Comparison of ENCODE assay signal across 11 mouse cellular contexts in genomic region chr2:79429108-79429507, GRCm38 (mm10). TPM values are rescaled to one million over a fixed set of nuclear protein-coding genes. Genes with fewer than 3 reads are reported as not detected.
A peak's percentile ranks its signal among the peaks of the same experiment; 100 is the strongest.
DNase-seq lines count a peak whose midpoint lies in the region; ATAC-seq and TF ChIP-seq lines count a peak whose summit lies in the region.
"Had no signal": no experiment of that assay in that cellular context is flagged by ENCODE, and none has a peak within 500 bp of the region (broad histone marks: within the 10 kb centered on the region; RNA-seq: fewer than 3 reads in every experiment).

No protein-coding gene starts in this region.

- peak overlapping the region; percentile 54; the same call in 1 of the 2 replicates for H3K9ac ChIP-seq in hindbrain, embryonic 11.5 days (ENCODE audit: low read depth, low read length)

- H3K79me2 ChIP-seq in macrophage (ENCODE audit: inconsistent target) = no peaks in the 10 kb centered on the region

- H3K9me3 ChIP-seq in erythroblast, embryonic 14.5 days (ENCODE audit: control insufficient read depth, low read length) = no peaks in the 10 kb centered on the region
- H3K9me3 ChIP-seq in E14TG2a.4 (ENCODE audit: low read length) = no peaks in the 10 kb centered on the region
- no peaks in the 10 kb centered on the region for H3K9me3 ChIP-seq in hindbrain, embryonic 11.5 days (ENCODE audit: control insufficient read depth, low read length)

- 12% methylated on average over 7 of the region's 7 CpGs for WGBS in hindbrain, embryonic 11.5 days
- WGBS in macrophage (ENCODE audit: missing documents) = 29% methylated on average over 5 of the region's 7 CpGs

- no peak overlapping the region for H3K27ac ChIP-seq in hindbrain, embryonic 11.5 days (ENCODE audit: low read depth, low read length)
- H3K27ac ChIP-seq in macrophage = no peak overlapping the region

- no peak for ATAC-seq in erythroblast, adult 5-6 weeks (replicated peaks; ENCODE audit: low FRiP score, poor library complexity, severe bottlenecking)
- ATAC-seq in hindbrain, embryonic 11.5 days (ENCODE audit: low FRiP score) = peak; percentile 44; the same call in 1 of the 2 replicates
- ATAC-seq: activated CD4-positive, CD25-positive, alpha-beta regulatory T cell, adult 4 months had no signal

- DNase-seq in hindbrain, embryonic 11.5 days (ENCODE audit: low spot score) = no peak
- no peak for DNase-seq in frontal cortex, postnatal 10 days (ENCODE audit: low spot score in 2 of 2)
- no peak for DNase-seq in testis, postnatal 10 days (ENCODE audit: low spot score)
- no peak for DNase-seq in left cerebral cortex, postnatal 14 days (ENCODE audit: low spot score in 2 of 2)

- H3K4me1 ChIP-seq in erythroblast, embryonic 14.5 days (ENCODE audit: control insufficient read depth) = no peaks in the 10 kb centered on the region; the same call in 1 of the 2 replicates
- peaks cover 32% of the 10 kb centered on the region for H3K4me1 ChIP-seq in E14TG2a.4 (replicated peaks; ENCODE audit: low read depth, low read length)
- H3K4me1 ChIP-seq in hindbrain, embryonic 11.5 days (replicated peaks; ENCODE audit: control insufficient read depth, insufficient read depth, low read length) = 0 out of 2 replicates have a peak, but pooled peaks cover 2% of the 10 kb centered on the region

- peaks cover 25% of the 10 kb centered on the region for H3K27me3 ChIP-seq in erythroblast, embryonic 14.5 days (ENCODE audit: control insufficient read depth)
- H3K27me3 ChIP-seq in E14TG2a.4 (ENCODE audit: insufficient read depth, low read length) = no peaks in the 10 kb centered on the region
- 0 out of 2 replicates have a peak, but pooled peaks cover 3% of the 10 kb centered on the region for H3K27me3 ChIP-seq in hindbrain, embryonic 11.5 days (ENCODE audit: control insufficient read depth, insufficient read depth, low read length)

- H3K36me3 ChIP-seq in erythroblast, embryonic 14.5 days (ENCODE audit: control insufficient read depth) = no peaks in the 10 kb centered on the region
- H3K36me3 ChIP-seq in E14TG2a.4 (ENCODE audit: insufficient read depth, low read length) = no peaks in the 10 kb centered on the region
- H3K36me3 ChIP-seq in hindbrain, embryonic 11.5 days (ENCODE audit: control insufficient read depth, insufficient read depth, low read length) = no peaks in the 10 kb centered on the region
- no peaks in the 10 kb centered on the region for H3K36me3 ChIP-seq in macrophage (ENCODE audit: inconsistent target)

- intact Hi-C loops in left cerebral cortex, postnatal 14 days (cut with DNase I) = no loop called here

- peak overlapping the region; percentile 82 for H3K4me2 ChIP-seq in hindbrain, embryonic 11.5 days (replicated peaks; ENCODE audit: low read depth, low read length)

- H3K4me3 ChIP-seq in erythroblast, embryonic 14.5 days (replicated peaks) = peak overlapping the region; percentile 43
- H3K4me3 ChIP-seq in E14TG2a.4 (replicated peaks; ENCODE audit: low read length) (peak overlapping the region; percentile 82), macrophage (ENCODE audit: inconsistent target) (peak overlapping the region; percentile 28)
- H3K4me3 ChIP-seq in hindbrain, embryonic 11.5 days (ENCODE audit: low read depth, low read length) = peak overlapping the region; percentile 45

- TF ChIP-seq CTCF in E14TG2a.4 (conservative IDR thresholded peaks at IDR 0.05; ENCODE audit: low read length) = no peak

RNA-seq across cellular contexts. Expression of gene Neurod1, which starts 27.4 kb away (rescaled TPM):
- not detected in 2 replicates for polyA plus RNA-seq in erythroblast, embryonic 14.5 days (2012)
- not detected in 2 replicates for total RNA-seq in erythroblast, adult 5-6 weeks (2015; ENCODE audit: low replicate concordance)
- not detected in 2 replicates for total RNA-seq in erythroblast, adult 5-6 weeks (2017; ENCODE audit: low replicate concordance)
- 31.7 and 32.4 TPM in 2 replicates for polyA plus RNA-seq in hindbrain, embryonic 11.5 days (2014; fragmentation: Nextera tagmentation; extraction: Ambion mirVana)
- not detected for total RNA-seq in macrophage (2018; cell fraction: chromatin; rRNA removed)
- total RNA-seq in macrophage (2018; cell fraction: cytosol; rRNA removed) = not detected
- not detected for total RNA-seq in macrophage (2018; cell fraction: nucleus; rRNA removed)
- not detected in 3 replicates for polyA plus RNA-seq in macrophage (2018)
- 10 to 100 TPM; 22.4 to 23.4 TPM for total RNA-seq in left cerebral cortex, postnatal 14 days (2021)
- total RNA-seq: liver, adult 2 months had no signal
- polyA plus RNA-seq: activated CD4-positive, CD25-positive, alpha-beta regulatory T cell, adult 4 months; liver, adult 2 months; spleen, adult 2 months had no signal

RNA-seq across cellular contexts. Expression of gene Cerkl, which starts 27.5 kb away (rescaled TPM):
- 0.02 TPM in 1 of 2 replicates, not detected in the other for polyA plus RNA-seq in erythroblast, embryonic 14.5 days (2012)
- total RNA-seq in erythroblast, adult 5-6 weeks (2015; ENCODE audit: low replicate concordance) = 10.0 TPM in 1 of 2 replicates, not detected in the other
- 19.4 TPM in 2 replicates for total RNA-seq in erythroblast, adult 5-6 weeks (2017; ENCODE audit: low replicate concordance)
- polyA plus RNA-seq in hindbrain, embryonic 11.5 days (2014; fragmentation: Nextera tagmentation; extraction: Ambion mirVana) = 2.0 and 2.9 TPM in 2 replicates
- total RNA-seq in macrophage (2018; cell fraction: chromatin; rRNA removed) = 10 to 100 TPM in 19 of 26 experiments, 1 to 10 TPM in 6, under 1 TPM in 1; 0.82 to 56.8 (median 18.5) TPM
- 1 to 10 TPM; 2.6 to 6.6 (median 4.1) TPM for total RNA-seq in macrophage (2018; cell fraction: cytosol; rRNA removed)
- total RNA-seq in macrophage (2018; cell fraction: nucleus; rRNA removed) = 10 to 100 TPM in 15 of 26 experiments, 1 to 10 TPM in 10, under 1 TPM in 1; 0.59 to 23.1 (median 12.0) TPM
- 1.7 to 5.0 TPM (median 2.5 TPM) in 3 replicates for polyA plus RNA-seq in macrophage (2018)
- 1 to 10 TPM; 2.0 to 3.7 TPM for total RNA-seq in left cerebral cortex, postnatal 14 days (2021)

Comparison
In these comparisons a context has a peak if more than half of its experiments do, and no peak if none do; other contexts are left out.
1. H3K4me3 ChIP-seq: peak in every context shown above with its lines; median percentile 82 in E14TG2a.4; 45 in hindbrain, embryonic 11.5 days; 43 in erythroblast, embryonic 14.5 days; 28 in macrophage.
2. RNA of gene Neurod1, which starts 27.4 kb away (polyA plus RNA-seq): 31.7 to 32.4 TPM in hindbrain, embryonic 11.5 days; not detected in erythroblast, embryonic 14.5 days and not detected in macrophage; every median in the first group is over 10 times any median in the second.